Mouse (Mus musculus): ENCODE data around the gene Napsa. TPM values are rescaled to one million over a fixed set of nuclear protein-coding genes. Genes with fewer than 3 reads are reported as not detected.
A peak's percentile ranks its signal among the peaks of the same experiment; 100 is the strongest.

Napsa gene
- polyA plus RNA-seq, 1 experiment from 2014 or later: 1.1 TPM

DNA sequence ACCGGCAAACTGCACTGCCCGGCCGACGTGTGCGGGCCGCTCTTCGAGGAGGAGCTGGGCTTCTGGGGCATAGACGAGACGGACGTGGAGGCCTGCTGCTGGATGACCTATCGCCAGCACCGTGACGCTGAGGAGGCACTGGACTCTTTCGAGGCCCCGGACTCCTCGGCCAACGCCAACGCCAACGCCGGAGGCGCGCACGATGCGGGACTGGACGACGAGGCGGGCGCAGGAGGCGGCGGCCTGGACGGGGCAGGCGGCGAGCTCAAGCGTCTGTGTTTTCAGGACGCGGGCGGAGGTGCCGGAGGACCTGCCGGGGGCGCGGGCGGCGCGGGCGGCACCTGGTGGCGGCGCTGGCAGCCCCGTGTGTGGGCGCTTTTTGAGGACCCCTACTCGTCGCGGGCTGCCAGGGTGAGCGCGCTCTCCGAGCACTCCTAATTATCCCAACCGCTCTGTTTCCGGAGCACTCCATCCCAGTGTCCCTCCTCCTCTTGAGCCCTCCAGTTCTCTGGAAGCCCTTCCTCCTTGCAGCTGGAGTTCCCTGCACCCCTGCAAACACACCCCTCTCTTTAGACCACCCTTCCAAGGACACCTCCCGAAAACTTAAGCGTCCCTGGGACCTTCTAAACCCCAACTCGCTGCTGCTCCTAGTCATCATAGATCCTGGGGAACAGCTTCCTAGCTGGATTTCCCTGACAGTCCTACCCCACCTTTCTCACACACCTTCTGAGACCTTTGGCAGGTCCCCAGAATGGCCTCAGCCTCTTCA lies 19.4 kb downstream of the Napsa start:
- H3K4me3 ChIP-seq (replicated peaks): peak overlapping the region; percentile 73
- no peaks in the 10 kb centered on the region for H3K9me3 ChIP-seq (replicated peaks)
- H3K27me3 ChIP-seq (replicated peaks): peaks cover 14% of the 10 kb centered on the region
- H3K9ac ChIP-seq (replicated peaks): peak overlapping the region; percentile 50
- peaks cover 71% of the 10 kb centered on the region for H3K4me1 ChIP-seq
- no peak for ATAC-seq (ENCODE audit: low FRiP score)
- WGBS: under 1% methylated on average over 59 of the region's 60 CpGs
- peak overlapping the region; percentile 90 for H3K4me2 ChIP-seq
- peaks cover 4% of the 10 kb centered on the region; the same call in 1 of the 2 replicates for H3K36me3 ChIP-seq
- peak overlapping the region; percentile 81 for H3K27ac ChIP-seq (replicated peaks)

DNA sequence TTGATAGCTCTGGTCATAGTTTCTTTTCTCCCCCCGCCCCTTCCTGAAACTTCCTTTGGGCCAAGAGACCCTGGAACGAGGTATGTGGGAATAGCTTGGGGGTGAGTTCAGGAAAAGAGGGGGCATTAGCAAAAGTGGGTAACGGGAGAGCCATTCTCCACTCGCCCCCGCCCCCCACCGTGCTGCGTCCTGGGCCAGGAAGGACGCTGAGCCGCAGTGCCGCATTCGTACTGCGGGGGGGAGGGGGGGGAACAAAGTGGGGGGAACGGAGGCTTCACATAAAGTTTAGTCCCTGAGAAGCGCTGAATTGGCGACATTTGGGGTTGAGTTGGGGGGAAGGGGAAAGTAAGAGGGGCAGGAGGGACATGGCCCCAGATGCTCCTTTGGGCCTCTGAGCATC lies 20.9 kb downstream of the Napsa start:
- no peak for ATAC-seq (ENCODE audit: low FRiP score)
- peak overlapping the region; percentile 56 for H3K9ac ChIP-seq (replicated peaks)

DNA sequence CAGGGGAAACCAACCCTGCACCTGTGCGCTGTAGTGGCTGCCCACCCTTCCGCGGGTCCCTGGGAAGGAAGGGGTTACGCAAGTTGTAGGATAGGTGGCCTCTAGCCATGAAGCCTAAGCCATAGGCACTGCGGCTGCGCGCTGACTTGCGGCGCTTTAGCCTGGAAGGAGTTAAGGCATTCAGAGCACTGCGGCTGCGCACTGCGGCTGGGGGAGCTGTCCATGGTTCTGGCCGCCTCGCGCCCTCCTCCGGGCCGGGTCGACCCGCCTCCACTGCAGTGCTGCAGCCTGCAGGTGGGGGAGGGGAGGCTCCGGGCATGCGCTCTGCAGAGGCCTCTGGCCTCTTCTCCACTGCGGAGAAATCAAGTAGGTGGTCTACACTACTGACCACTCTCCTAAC lies 21.6 kb downstream of the Napsa start:
- H3K27ac ChIP-seq (replicated peaks): peak overlapping the region; percentile 73
- peak overlapping the region; percentile 56 for H3K9ac ChIP-seq (replicated peaks)
- WGBS: under 1% methylated on average over 22 of the region's 22 CpGs
- peaks cover 14% of the 10 kb centered on the region for H3K27me3 ChIP-seq (replicated peaks)
- peaks cover 7% of the 10 kb centered on the region; the same call in 1 of the 2 replicates for H3K36me3 ChIP-seq
- peak; percentile 57 for ATAC-seq (ENCODE audit: low FRiP score)
- H3K4me2 ChIP-seq: peak overlapping the region; percentile 90
- peak overlapping the region; percentile 73 for H3K4me3 ChIP-seq (replicated peaks)
- H3K4me1 ChIP-seq: peaks cover 53% of the 10 kb centered on the region
- no peaks in the 10 kb centered on the region for H3K9me3 ChIP-seq (replicated peaks)

More for the DNA sequence above, 20.9 kb downstream of the Napsa start:
- Histone ChIP-seq H3K4me2 (peak overlapping the region; percentile 90), H3K36me3 (peaks cover 7% of the 10 kb centered on the region; the same call in 1 of the 2 replicates), H3K27me3 (replicated peaks) (peaks cover 14% of the 10 kb centered on the region), H3K9me3 (replicated peaks) (no peaks in the 10 kb centered on the region), H3K4me3 (replicated peaks) (peak overlapping the region; percentile 73), H3K4me1 (peaks cover 58% of the 10 kb centered on the region), H3K27ac (replicated peaks) (no peak overlapping the region)
- under 1% methylated on average over 14 of the region's 15 CpGs for WGBS

DNA sequence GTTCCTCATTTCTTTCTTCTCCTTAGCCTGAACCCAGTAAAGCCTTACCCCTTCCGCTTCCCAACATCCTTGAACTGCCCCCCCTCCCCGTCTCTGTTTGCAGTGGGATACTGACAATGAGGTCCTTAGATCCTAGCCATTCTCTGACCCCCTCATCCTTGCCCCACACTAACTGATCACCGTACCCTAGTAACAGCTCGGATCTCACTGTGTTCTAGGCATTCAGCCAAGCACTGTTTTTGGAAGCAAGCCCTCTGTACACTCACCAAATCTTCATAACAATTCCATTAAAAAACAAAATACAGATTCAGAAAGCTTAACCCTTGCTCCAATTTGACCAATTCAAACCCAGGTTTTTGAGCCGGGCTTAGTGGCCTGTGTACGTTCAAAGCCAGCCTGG lies 22.1 kb downstream of the Napsa start:
- H3K4me1 ChIP-seq: peaks cover 52% of the 10 kb centered on the region

DNA sequence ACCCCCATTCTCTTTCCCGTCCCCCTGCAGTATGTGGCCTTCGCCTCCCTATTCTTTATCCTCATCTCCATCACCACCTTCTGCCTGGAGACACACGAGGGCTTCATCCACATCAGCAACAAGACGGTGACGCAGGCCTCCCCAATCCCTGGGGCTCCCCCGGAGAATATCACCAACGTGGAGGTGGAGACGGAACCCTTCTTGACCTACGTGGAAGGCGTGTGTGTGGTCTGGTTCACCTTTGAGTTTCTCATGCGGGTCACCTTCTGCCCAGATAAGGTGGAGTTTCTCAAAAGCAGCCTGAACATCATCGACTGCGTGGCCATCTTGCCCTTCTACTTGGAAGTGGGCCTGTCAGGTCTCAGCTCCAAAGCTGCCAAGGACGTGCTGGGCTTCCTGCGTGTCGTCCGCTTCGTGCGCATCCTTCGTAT lies 23.0 kb downstream of the Napsa start:
- ATAC-seq (ENCODE audit: low FRiP score): no peak
- H3K27ac ChIP-seq (replicated peaks): no peak overlapping the region; the same call in 1 of the 2 replicates
- no peak overlapping the region for H3K4me2 ChIP-seq
- peaks cover 7% of the 10 kb centered on the region; the same call in 1 of the 2 replicates for H3K36me3 ChIP-seq
- no peak overlapping the region for H3K4me3 ChIP-seq (replicated peaks)
- H3K9me3 ChIP-seq (replicated peaks): no peaks in the 10 kb centered on the region
- WGBS: 95% methylated on average over 20 of the region's 20 CpGs
- H3K4me1 ChIP-seq: peaks cover 43% of the 10 kb centered on the region
- H3K9ac ChIP-seq (replicated peaks): no peak overlapping the region
- H3K27me3 ChIP-seq (replicated peaks): peaks cover 16% of the 10 kb centered on the region

More for the DNA sequence above, 22.1 kb downstream of the Napsa start:
- H3K27me3 ChIP-seq (replicated peaks): peaks cover 14% of the 10 kb centered on the region
- peak overlapping the region; percentile 73 for H3K4me3 ChIP-seq (replicated peaks)
- peaks cover 7% of the 10 kb centered on the region; the same call in 1 of the 2 replicates for H3K36me3 ChIP-seq
- no peaks in the 10 kb centered on the region for H3K9me3 ChIP-seq (replicated peaks)
- WGBS: 52% methylated on average over 6 of the region's 6 CpGs
- peak overlapping the region; percentile 56 for H3K9ac ChIP-seq (replicated peaks)
- ATAC-seq (ENCODE audit: low FRiP score): no peak
- peak overlapping the region; percentile 73 for H3K27ac ChIP-seq (replicated peaks)
- peak overlapping the region; percentile 90 for H3K4me2 ChIP-seq

DNA sequence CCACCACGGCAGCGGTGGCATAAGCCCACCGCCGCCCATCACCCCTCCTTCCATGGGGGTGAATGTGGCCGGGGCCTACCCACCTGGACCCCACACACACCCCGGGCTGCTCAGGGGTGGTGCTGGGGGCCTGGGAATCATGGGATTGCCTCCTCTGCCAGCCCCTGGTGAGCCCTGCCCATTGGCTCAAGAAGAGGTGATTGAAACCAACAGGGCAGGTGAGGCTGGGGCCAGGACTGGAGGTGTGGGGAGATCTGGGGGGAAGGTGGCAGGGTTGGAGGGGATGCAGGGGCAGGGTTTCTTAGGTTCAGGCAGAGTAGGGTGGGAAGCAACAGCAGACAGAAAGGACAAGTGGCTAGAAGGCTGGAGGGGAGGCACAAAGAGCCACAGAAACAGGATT lies 23.9 kb downstream of the Napsa start:
- WGBS: 98% methylated on average over 6 of the region's 6 CpGs
- Histone ChIP-seq H3K4me3 (replicated peaks) (no peak overlapping the region), H3K4me1 (peaks cover 38% of the 10 kb centered on the region), H3K27ac (replicated peaks) (no peak overlapping the region), H3K4me2 (no peak overlapping the region), H3K9me3 (replicated peaks) (no peaks in the 10 kb centered on the region), H3K36me3 (peaks cover 7% of the 10 kb centered on the region; the same call in 1 of the 2 replicates), H3K27me3 (replicated peaks) (peaks cover 17% of the 10 kb centered on the region), H3K9ac (replicated peaks) (no peak overlapping the region)
- ATAC-seq (ENCODE audit: low FRiP score): no peak

DNA sequence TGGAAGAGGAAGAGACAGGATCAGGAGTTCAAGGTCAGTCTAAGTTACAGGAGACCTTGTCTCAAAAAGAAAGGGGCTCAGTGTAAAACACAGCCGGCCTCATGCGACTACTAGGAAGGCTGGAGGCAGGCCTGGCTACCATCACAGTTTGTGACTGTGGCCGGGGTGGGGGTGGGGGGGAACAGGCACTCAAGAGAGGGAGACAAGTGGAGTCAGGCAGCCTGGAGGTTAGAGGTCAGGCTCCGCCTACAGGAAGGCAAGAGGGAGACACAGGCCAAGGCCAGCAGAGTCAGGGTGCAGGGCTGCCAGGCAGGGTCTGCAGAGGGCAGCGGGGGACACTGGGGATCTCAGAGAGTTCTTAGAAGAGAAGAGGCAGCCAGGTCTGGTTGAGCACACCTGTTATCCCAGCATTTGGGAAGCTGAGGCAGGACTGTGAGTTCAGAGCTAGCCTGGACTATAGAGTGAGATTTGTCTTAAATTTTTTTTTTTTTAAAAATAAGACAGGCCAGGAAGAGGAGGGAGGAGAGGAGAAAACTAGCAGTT lies 24.9 kb downstream of the Napsa start:
- Histone ChIP-seq H3K27me3 (replicated peaks) (peaks cover 26% of the 10 kb centered on the region), H3K4me1 (peaks cover 33% of the 10 kb centered on the region), H3K4me3 (replicated peaks) (no peak overlapping the region), H3K9me3 (replicated peaks) (no peaks in the 10 kb centered on the region), H3K9ac (replicated peaks) (no peak overlapping the region), H3K27ac (replicated peaks) (no peak overlapping the region), H3K36me3 (peaks cover 7% of the 10 kb centered on the region; the same call in 1 of the 2 replicates), H3K4me2 (no peak overlapping the region)
- WGBS: 64% methylated on average over 5 of the region's 5 CpGs
- ATAC-seq (ENCODE audit: low FRiP score): no peak

DNA sequence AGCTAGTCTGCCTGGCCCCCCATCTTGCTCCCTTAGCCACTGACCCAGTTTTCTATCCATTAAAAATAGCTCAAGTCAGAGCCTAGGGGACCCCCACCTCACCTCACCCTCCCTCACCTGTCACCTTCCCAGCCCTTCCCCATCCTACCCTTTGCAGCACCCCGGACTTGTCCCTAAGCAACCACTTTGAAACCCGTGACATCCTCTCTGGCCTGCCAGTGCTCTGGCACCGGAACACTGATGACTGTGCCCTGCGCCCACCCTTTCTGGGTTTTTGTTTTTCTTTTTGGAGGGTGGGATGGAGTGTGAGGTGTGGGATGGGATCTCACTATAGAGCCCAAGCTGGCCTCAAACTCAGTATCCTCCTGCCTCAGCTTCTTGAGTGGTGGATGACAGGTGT lies 25.5 kb downstream of the Napsa start:
- Histone ChIP-seq H3K9me3 (replicated peaks) (no peaks in the 10 kb centered on the region), H3K36me3 (peaks cover 7% of the 10 kb centered on the region; the same call in 1 of the 2 replicates), H3K9ac (replicated peaks) (no peak overlapping the region), H3K27ac (replicated peaks) (no peak overlapping the region), H3K27me3 (replicated peaks) (peaks cover 26% of the 10 kb centered on the region), H3K4me3 (replicated peaks) (no peak overlapping the region), H3K4me1 (peaks cover 27% of the 10 kb centered on the region), H3K4me2 (no peak overlapping the region)
- WGBS: 95% methylated on average over 4 of the region's 4 CpGs
- no peak for ATAC-seq (ENCODE audit: low FRiP score)

DNA sequence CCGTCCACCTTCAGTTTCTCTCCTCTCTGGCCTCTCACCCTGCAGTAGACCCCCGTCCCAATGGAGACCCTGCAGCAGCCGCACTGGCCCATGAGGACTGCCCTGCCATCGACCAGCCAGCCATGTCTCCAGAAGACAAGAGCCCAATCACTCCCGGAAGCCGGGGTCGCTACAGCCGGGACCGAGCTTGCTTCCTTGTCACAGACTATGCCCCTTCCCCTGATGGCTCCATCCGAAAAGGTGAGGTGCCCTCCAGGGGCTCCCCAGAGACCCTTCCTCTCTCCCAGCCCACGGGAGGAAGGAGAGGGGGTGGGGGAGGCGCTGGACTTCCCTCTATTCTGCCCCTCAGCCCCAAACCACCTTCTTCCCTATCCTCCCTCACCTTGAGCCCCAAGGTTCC lies 26.2 kb downstream of the Napsa start:
- WGBS: 91% methylated on average over 11 of the region's 12 CpGs
- peaks cover 22% of the 10 kb centered on the region for H3K4me1 ChIP-seq
- no peak for ATAC-seq (ENCODE audit: low FRiP score)

DNA sequence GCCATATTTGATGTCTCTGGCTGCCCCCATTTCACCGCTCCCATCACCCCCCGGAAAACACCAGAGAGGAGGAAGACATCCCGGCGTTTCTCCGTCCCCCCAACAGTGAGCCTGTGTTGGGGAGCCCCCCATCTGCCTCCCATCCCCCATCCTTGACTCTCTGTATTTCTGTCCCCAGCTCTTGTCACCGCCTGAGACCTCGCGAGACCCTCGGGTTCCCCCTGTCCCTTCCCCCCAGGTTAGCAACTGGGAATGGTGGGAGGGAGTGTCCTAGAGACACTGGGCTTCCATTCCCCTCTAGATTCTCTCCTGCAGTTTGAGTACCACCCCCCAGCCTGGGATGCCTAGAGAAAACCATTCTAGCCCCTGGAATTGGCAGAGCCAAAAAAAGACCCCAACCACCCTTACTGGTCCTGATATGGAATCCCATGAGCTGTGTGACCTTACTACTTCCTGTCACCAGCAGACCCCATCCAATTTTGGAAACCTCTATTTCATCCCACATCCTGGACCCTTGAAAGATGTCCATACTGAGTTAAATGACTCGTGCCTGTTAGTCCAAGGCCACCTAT lies 28.6 kb downstream of the Napsa start:
- Histone ChIP-seq H3K9ac (replicated peaks) (no peak overlapping the region), H3K9me3 (replicated peaks) (no peaks in the 10 kb centered on the region), H3K4me2 (no peak overlapping the region), H3K27ac (replicated peaks) (no peak overlapping the region), H3K4me3 (replicated peaks) (no peak overlapping the region), H3K27me3 (replicated peaks) (peaks cover 36% of the 10 kb centered on the region), H3K36me3 (peaks cover 2% of the 10 kb centered on the region; the same call in 1 of the 2 replicates), H3K4me1 (peaks cover 21% of the 10 kb centered on the region; the same call in 1 of the 2 replicates)
- no peak for ATAC-seq (ENCODE audit: low FRiP score)
- 86% methylated on average over 10 of the region's 10 CpGs for WGBS

More for the DNA sequence above, 26.2 kb downstream of the Napsa start:
- Histone ChIP-seq H3K27ac (replicated peaks) (no peak overlapping the region), H3K9me3 (replicated peaks) (no peaks in the 10 kb centered on the region), H3K9ac (replicated peaks) (no peak overlapping the region), H3K4me3 (replicated peaks) (no peak overlapping the region), H3K4me2 (no peak overlapping the region), H3K27me3 (replicated peaks) (peaks cover 26% of the 10 kb centered on the region), H3K36me3 (peaks cover 7% of the 10 kb centered on the region; the same call in 1 of the 2 replicates)

DNA sequence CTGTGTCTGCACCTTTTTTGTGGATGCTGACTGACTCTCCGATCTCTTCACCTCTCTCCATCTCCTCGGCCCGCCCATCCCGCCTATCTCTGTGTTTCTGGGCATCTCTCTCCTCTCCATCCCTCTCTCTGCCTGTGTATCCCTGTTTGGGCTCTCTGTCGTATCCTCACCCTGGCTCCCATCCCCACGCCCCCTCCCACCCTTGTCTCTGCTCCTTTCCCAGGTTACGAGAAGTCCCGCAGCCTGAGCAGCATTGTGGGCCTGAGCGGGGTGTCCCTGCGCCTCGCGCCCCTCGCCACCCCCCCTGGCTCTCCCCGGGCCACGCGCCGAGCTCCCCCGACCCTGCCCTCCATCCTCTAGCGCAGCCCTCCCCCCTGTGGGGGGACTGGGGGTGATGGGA lies 29.5 kb downstream of the Napsa start:
- Histone ChIP-seq H3K36me3 (peaks cover 2% of the 10 kb centered on the region; the same call in 1 of the 2 replicates), H3K9ac (replicated peaks) (0 out of 2 replicates have a peak overlapping the region, but pooled peaks have one; percentile 17), H3K9me3 (replicated peaks) (no peaks in the 10 kb centered on the region), H3K4me1 (peaks cover 23% of the 10 kb centered on the region; the same call in 1 of the 2 replicates), H3K27ac (replicated peaks) (no peak overlapping the region), H3K27me3 (replicated peaks) (peaks cover 44% of the 10 kb centered on the region), H3K4me3 (replicated peaks) (no peak overlapping the region), H3K4me2 (no peak overlapping the region)
- no peak for ATAC-seq (ENCODE audit: low FRiP score)
- WGBS: 20% methylated on average over 18 of the region's 19 CpGs

Measured in neural tube, embryonic 15.5 days (tissue).